Mouse (Mus musculus) lung, embryonic 15.5 days (tissue): Measurements from ENCODE around the gene 4930548H24Rik. TPM values are rescaled to one million over a fixed set of nuclear protein-coding genes. Genes with fewer than 3 reads are reported as not detected.
"Not testable (repeated sequence)": the region's sequence is repeated elsewhere in the genome, so short reads cannot be mapped to it uniquely, and the experiment has no call there.

Experiments used
- ATAC-seq: fragments of 200-750 bp; cut with Nextera tagmentation; 2 replicates; pipeline ENCODE4 v1.8.0; 2017; ENCODE audit warnings: moderate number of reproducible peaks, borderline replicate concordance; ENCODE audit not compliant: low FRiP score, low TSS enrichment; ENCODE audit errors: extremely low read depth
- H3K27ac ChIP-seq: fragments of 300-500 bp; sonication (generic); 2 replicates; pipeline ENCODE4 v1.5.1; 2015; ENCODE audit warnings: moderate library complexity, mild to moderate bottlenecking, inconsistent platforms
- H3K27me3 ChIP-seq: fragments of 300-500 bp; sonication (generic); 2 replicates; pipeline ENCODE4 v1.6.1; 2015; ENCODE audit warnings: inconsistent platforms
- H3K36me3 ChIP-seq: fragments of 300-500 bp; sonication (generic); 2 replicates; pipeline ENCODE4 v1.6.1; 2015; ENCODE audit warnings: inconsistent platforms
- H3K4me1 ChIP-seq: fragments of 300-500 bp; sonication (generic); 2 replicates; pipeline ENCODE4 v1.6.1; 2015; ENCODE audit warnings: inconsistent platforms
- H3K4me2 ChIP-seq: fragments of 300-500 bp; sonication (generic); 2 replicates; pipeline ENCODE4 v1.6.1; 2015; ENCODE audit warnings: inconsistent platforms, mild to moderate bottlenecking, moderate library complexity
- H3K4me3 ChIP-seq: fragments of 300-500 bp; sonication (generic); 2 replicates; pipeline ENCODE4 v1.5.1; 2015; ENCODE audit warnings: mild to moderate bottlenecking, inconsistent platforms
- H3K9ac ChIP-seq: fragments of 300-500 bp; sonication (generic); 2 replicates; pipeline ENCODE4 v1.6.1; 2015; ENCODE audit warnings: inconsistent platforms
- H3K9me3 ChIP-seq: fragments of 300-500 bp; sonication (generic); 2 replicates; pipeline ENCODE4 v1.6.1; 2016; ENCODE audit warnings: inconsistent platforms
- WGBS: fragments of 180-500 bp; shearing (Covaris S2); methylation state at CpG from one replicate; pipeline ENCODE4 v1.1.7; 2015; 5-methylcytosine and 5-hydroxymethylcytosine counted together
- polyA plus RNA-seq: library from polyadenylated mRNA; unstranded; fragments of >200 nt; fragmentation: Nextera tagmentation; extraction: Ambion mirVana; gene quantifications from 2 replicates; pipeline ENCODE4 v1.2.1, GENCODE M21; 2015

4930548H24Rik gene
- polyA plus RNA-seq, 1 experiment from 2014 or later, result not detected

GRCm38 (mm10) chr5:31494513-31495297, 9.2 kb downstream of the 4930548H24Rik start, which contains the start of gene Gpn1:
TSS of gene Gpn1 (plus strand) at chr5:31494741.
- Histone ChIP-seq H3K4me2 (peak within 1 kb of the TSS; percentile 80), H3K27ac (no peak within 1 kb of the TSS), H3K9ac (peak within 1 kb of the TSS; percentile 68), H3K36me3 (peaks cover 29% of the 10 kb centered on the region), H3K27me3 (no peaks in the 10 kb centered on the region), H3K4me1 (peaks cover 15% of the 10 kb centered on the region), H3K4me3 (peak within 1 kb of the TSS; percentile 81), H3K9me3 (no peaks in the 10 kb centered on the region)
- under 1% methylated on average over 49 of the region's 49 CpGs for WGBS
- ATAC-seq, result peak; percentile 100

GRCm38 (mm10) chr5:31504843-31505242, 19.3 kb downstream of the 4930548H24Rik start:
- 52% methylated on average over 10 of the region's 10 CpGs for WGBS
- Histone ChIP-seq H3K9me3 (no peaks in the 10 kb centered on the region), H3K4me2 (no peak overlapping the region), H3K4me3 (no peak overlapping the region), H3K27ac (no peak overlapping the region), H3K36me3 (peaks cover 68% of the 10 kb centered on the region), H3K9ac (no peak overlapping the region), H3K4me1 (no peaks in the 10 kb centered on the region), H3K27me3 (no peaks in the 10 kb centered on the region)
- no peak for ATAC-seq

- H3K4me3 ChIP-seq, result no peak overlapping the region
- H3K27ac ChIP-seq, result no peak overlapping the region
- no peak overlapping the region for H3K9ac ChIP-seq
- H3K4me1 ChIP-seq, result no peaks in the 10 kb centered on the region
- ATAC-seq, result no peak
- peaks cover 75% of the 10 kb centered on the region for H3K36me3 ChIP-seq
- H3K4me2 ChIP-seq, result no peak overlapping the region
- no peaks in the 10 kb centered on the region for H3K9me3 ChIP-seq
- H3K27me3 ChIP-seq, result no peaks in the 10 kb centered on the region
- WGBS, result 74% methylated on average over 1 of the region's 1 CpGs
Observed at GRCm38 (mm10) chr5:31512481-31512880, 26.9 kb downstream of the 4930548H24Rik start.

GRCm38 (mm10) chr5:31520556-31520955, 35.0 kb downstream of the 4930548H24Rik start:
- peaks cover 58% of the 10 kb centered on the region for H3K36me3 ChIP-seq
- H3K27me3 ChIP-seq, result no peaks in the 10 kb centered on the region
- H3K9me3 ChIP-seq, result no peaks in the 10 kb centered on the region
- no peak for ATAC-seq
- H3K9ac ChIP-seq, result no peak overlapping the region
- 69% methylated on average over 6 of the region's 6 CpGs for WGBS
- H3K27ac ChIP-seq, result no peak overlapping the region
- H3K4me3 ChIP-seq, result no peak overlapping the region
- no peak overlapping the region for H3K4me2 ChIP-seq
- H3K4me1 ChIP-seq, result peaks cover 2% of the 10 kb centered on the region; the same call in 1 of the 2 replicates

GRCm38 (mm10) chr5:31526354-31527116, 41.0 kb downstream of the 4930548H24Rik start, which contains the start of gene Slc4a1ap:
TSS of gene Slc4a1ap (plus strand) at chr5:31526995.
- Histone ChIP-seq H3K4me1 (peaks cover 16% of the 10 kb centered on the region), H3K27me3 (no peaks in the 10 kb centered on the region), H3K4me2 (peak within 1 kb of the TSS; percentile 92), H3K36me3 (peaks cover 19% of the 10 kb centered on the region), H3K27ac (peak within 1 kb of the TSS; percentile 90), H3K9me3 (no peaks in the 10 kb centered on the region), H3K4me3 (peak within 1 kb of the TSS; percentile 97), H3K9ac (peak within 1 kb of the TSS; percentile 85)
- ATAC-seq, result peak; percentile 49
- WGBS, result under 1% methylated on average over 28 of the region's 28 CpGs

GRCm38 (mm10) chr5:31527117-31527680, 41.7 kb downstream of the 4930548H24Rik start:
- Histone ChIP-seq H3K27ac (peak overlapping the region; percentile 90; the same call in 1 of the 2 replicates), H3K4me2 (peak overlapping the region; percentile 92), H3K27me3 (no peaks in the 10 kb centered on the region), H3K36me3 (peaks cover 25% of the 10 kb centered on the region), H3K9ac (peak overlapping the region; percentile 85), H3K9me3 (no peaks in the 10 kb centered on the region), H3K4me1 (peaks cover 16% of the 10 kb centered on the region), H3K4me3 (peak overlapping the region; percentile 97)
- peak; percentile 8; the same call in 1 of the 2 replicates for ATAC-seq
- WGBS, result 3% methylated on average over 40 of the region's 40 CpGs

DNA sequence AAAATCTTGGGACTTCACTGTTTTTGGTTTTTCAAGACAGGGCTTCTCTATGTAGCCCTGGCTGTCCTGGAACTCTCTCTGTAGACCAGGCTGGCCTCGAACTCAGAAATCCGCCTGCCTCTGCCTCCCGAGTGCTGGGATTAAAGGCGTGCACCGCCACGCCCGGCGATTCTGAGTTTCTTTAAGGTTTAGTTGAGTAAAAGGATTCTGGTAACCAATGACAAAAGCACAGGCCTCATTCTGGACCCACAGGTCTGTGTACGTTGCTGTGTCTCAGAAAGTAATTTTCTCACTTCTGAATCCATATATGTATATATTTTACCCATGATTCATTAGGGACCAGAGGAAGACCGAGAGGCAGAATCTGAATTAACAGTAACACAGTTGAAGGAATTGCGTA, 42.2 kb downstream of the 4930548H24Rik start, which contains the start of gene Supt7l:
Supt7l (minus strand) TSS at position 101 of the 400 bp plus-strand sequence.
- Histone ChIP-seq H3K4me3 (peak within 1 kb of the TSS; percentile 97), H3K4me2 (peak within 1 kb of the TSS; percentile 92), H3K27ac (peak within 1 kb of the TSS; percentile 90), H3K36me3 (peaks cover 26% of the 10 kb centered on the region), H3K4me1 (peaks cover 16% of the 10 kb centered on the region), H3K9ac (peak within 1 kb of the TSS; percentile 85)
- ATAC-seq, H3K9me3 ChIP-seq, H3K27me3 ChIP-seq: not testable (repeated sequence)
- 77% methylated on average over 11 of the region's 11 CpGs for WGBS

GRCm38 (mm10) chr5:31528560-31528959, 43.0 kb downstream of the 4930548H24Rik start:
- Histone ChIP-seq H3K4me2 (peak overlapping the region; percentile 92), H3K36me3 (peaks cover 32% of the 10 kb centered on the region), H3K27ac (no peak overlapping the region), H3K4me1 (peaks cover 16% of the 10 kb centered on the region), H3K9ac (no peak overlapping the region), H3K27me3 (no peaks in the 10 kb centered on the region), H3K4me3 (no peak overlapping the region), H3K9me3 (no peaks in the 10 kb centered on the region)
- ATAC-seq, result no peak
- WGBS, result 47% methylated on average over 2 of the region's 2 CpGs

DNA sequence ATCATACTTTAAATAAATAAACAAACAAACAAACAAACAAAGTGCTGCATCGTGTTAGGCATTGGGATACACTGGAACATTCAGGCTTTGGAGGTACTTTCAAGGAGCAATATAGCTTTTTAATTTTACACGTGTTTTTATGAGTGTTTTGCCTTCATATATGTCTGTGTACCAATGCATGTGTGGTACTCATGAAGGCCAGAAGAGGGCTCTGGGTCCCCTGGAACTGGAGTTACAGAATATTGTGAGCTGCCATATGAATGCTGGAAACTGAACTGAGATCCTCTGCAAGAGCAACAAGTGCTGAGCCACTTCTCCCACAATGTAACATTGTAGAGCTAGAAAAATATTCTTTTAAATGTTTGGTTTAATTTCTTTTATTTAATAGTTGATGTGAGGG, 49.7 kb downstream of the 4930548H24Rik start:
- Histone ChIP-seq H3K9me3 (no peaks in the 10 kb centered on the region), H3K4me1 (no peaks in the 10 kb centered on the region), H3K36me3 (peaks cover 75% of the 10 kb centered on the region), H3K27me3 (no peaks in the 10 kb centered on the region), H3K9ac (no peak overlapping the region), H3K27ac (no peak overlapping the region), H3K4me2 (no peak overlapping the region), H3K4me3 (no peak overlapping the region)
- WGBS, result 83% methylated on average over 2 of the region's 2 CpGs
- no peak for ATAC-seq
